Mouse (Mus musculus) myocyte (in vitro differentiated cells): ENCODE data around the gene Ppp1r13b. TPM values are rescaled to one million over a fixed set of nuclear protein-coding genes. Genes with fewer than 3 reads are reported as not detected.

ENCODE experiments used
- H3K27me3 ChIP-seq: one replicate; pipeline ENCODE4 v1.6.1; 2011; ENCODE audit not compliant: control insufficient read depth, insufficient read depth, insufficient read length
- H3K36me3 ChIP-seq: one replicate; pipeline ENCODE4 v1.6.1; 2011; ENCODE audit not compliant: control insufficient read depth, insufficient read depth
- H3K4me2 ChIP-seq: one replicate; pipeline ENCODE4 v1.6.1; 2011; ENCODE audit warnings: low read depth, control low read depth
- H3K4me3 ChIP-seq: one replicate; pipeline ENCODE4 v1.5.1; 2011; ENCODE audit warnings: mild to moderate bottlenecking, control low read depth, moderate library complexity
- H3K79me2 ChIP-seq: one replicate; pipeline ENCODE4 v1.6.1; 2011; ENCODE audit not compliant: control insufficient read depth, insufficient read depth
- H3ac ChIP-seq: one replicate; pipeline ENCODE4 v1.6.1; 2011; ENCODE audit not compliant: control insufficient read depth, insufficient read length
- CEBPB ChIP-seq: IDR thresholded peaks from 2 replicates; pipeline ENCODE4 v1.6.1; 2011; ENCODE audit warnings: mild to moderate bottlenecking, moderate library complexity; ENCODE audit not compliant: poor library complexity, insufficient read depth, severe bottlenecking
- E2F4 ChIP-seq: IDR thresholded peaks from one replicate; pipeline ENCODE4 v1.6.1; 2011; ENCODE audit warnings: mild to moderate bottlenecking, control low read depth, moderate library complexity; ENCODE audit not compliant: insufficient read depth
- MAX ChIP-seq: IDR thresholded peaks from one replicate; pipeline ENCODE4 v1.6.1; 2011; ENCODE audit warnings: low read depth, mild to moderate bottlenecking, control low read depth
- MYOD1 ChIP-seq, 3 experiments: IDR thresholded peaks; one replicate each; pipeline ENCODE4 v1.6.1; 2011; ENCODE audit warnings: control low read depth in 2 of 3, low read depth in 2 of 3, mild to moderate bottlenecking in 2 of 3, moderate library complexity in 1 of 3; ENCODE audit not compliant: insufficient read length in 2 of 3, control insufficient read depth in 1 of 3
- MYOG ChIP-seq, 3 experiments: IDR thresholded peaks; one replicate each; pipeline ENCODE4 v1.6.1; 2011; ENCODE audit warnings: control low read depth in 2 of 3, low read depth in 2 of 3, mild to moderate bottlenecking in 2 of 3; ENCODE audit not compliant: insufficient read length in 2 of 3, control insufficient read depth in 1 of 3, insufficient read depth in 1 of 3
- POLR2A ChIP-seq: IDR thresholded peaks from one replicate; pipeline ENCODE4 v1.6.1; 2011; ENCODE audit warnings: low read depth, mild to moderate bottlenecking, control low read depth, moderate library complexity; ENCODE audit not compliant: insufficient read length
- POLR2AphosphoS2 ChIP-seq: IDR thresholded peaks from one replicate; pipeline ENCODE4 v1.6.1; 2011; ENCODE audit warnings: low read depth, control low read depth; ENCODE audit not compliant: insufficient read length
- REST ChIP-seq: IDR thresholded peaks from one replicate; pipeline ENCODE4 v1.6.1; 2011; ENCODE audit warnings: mild to moderate bottlenecking, control low read depth, moderate library complexity; ENCODE audit not compliant: insufficient read depth, insufficient read length
- SRF ChIP-seq: IDR thresholded peaks from one replicate; pipeline ENCODE4 v1.6.1; 2011; ENCODE audit warnings: low read depth; ENCODE audit not compliant: control insufficient read depth, insufficient read length
- TCF12 ChIP-seq: IDR thresholded peaks from one replicate; pipeline ENCODE4 v1.6.1; 2011; ENCODE audit warnings: mild to moderate bottlenecking, control low read depth; ENCODE audit not compliant: poor library complexity, insufficient read depth, severe bottlenecking
- TCF3 ChIP-seq: IDR thresholded peaks from one replicate; pipeline ENCODE4 v1.6.1; 2011; ENCODE audit warnings: low read depth, control low read depth; ENCODE audit not compliant: insufficient read length
- USF1 ChIP-seq: IDR thresholded peaks from one replicate; pipeline ENCODE4 v1.6.1; 2011; ENCODE audit warnings: low read depth, mild to moderate bottlenecking, control low read depth, moderate library complexity
- polyA plus RNA-seq: library from polyadenylated mRNA; unstranded; fragments of >200 nt; fragmentation: generic; extraction: Trizol; gene quantifications from one replicate; pipeline ENCODE4 v1.2.1, GENCODE M21; 2012; ENCODE audit warnings: missing spikeins

The Ppp1r13b gene
- polyA plus RNA-seq, 1 experiment, result 7.4 TPM

DNA sequence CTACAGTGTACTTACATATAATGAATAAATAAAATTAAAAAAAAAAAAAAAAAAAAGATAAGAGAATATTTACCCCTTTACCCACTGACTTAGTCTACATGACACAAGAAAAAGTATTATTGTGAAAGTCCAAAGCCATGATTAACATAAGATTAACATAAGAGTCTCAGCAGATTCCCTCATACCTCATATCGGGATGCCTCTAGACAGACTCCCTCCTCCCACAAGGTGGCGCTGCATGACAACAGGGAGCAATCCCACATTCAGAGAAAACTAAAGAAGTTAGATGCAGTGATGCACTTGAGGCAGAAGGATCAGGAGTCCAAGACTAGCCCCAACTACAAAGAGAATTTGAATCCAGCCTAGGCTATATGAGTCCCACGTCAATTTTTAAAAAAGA is 29.7 kb downstream of the Ppp1r13b start:
- Histone ChIP-seq H3K79me2 (no peaks in the 10 kb centered on the region), H3ac (no peak overlapping the region), H3K27me3 (no peaks in the 10 kb centered on the region), H3K36me3 (no peaks in the 10 kb centered on the region), H3K4me3 (no peak overlapping the region), H3K4me2 (no peak overlapping the region)
- TF ChIP-seq MAX (no peak), USF1 (no peak), CEBPB (no peak), MYOD1 (IDR thresholded peaks at IDR 0.05; ENCODE audit: control insufficient read depth in 1 of 3, insufficient read length in 2 of 3, low read depth in 2 of 3) (no peak), MYOG (IDR thresholded peaks at IDR 0.05; ENCODE audit: control insufficient read depth in 1 of 3, insufficient read depth in 1 of 3, insufficient read length in 2 of 3, low read depth in 2 of 3) (no peak), POLR2A (no peak), E2F4 (no peak), REST (no peak)

DNA sequence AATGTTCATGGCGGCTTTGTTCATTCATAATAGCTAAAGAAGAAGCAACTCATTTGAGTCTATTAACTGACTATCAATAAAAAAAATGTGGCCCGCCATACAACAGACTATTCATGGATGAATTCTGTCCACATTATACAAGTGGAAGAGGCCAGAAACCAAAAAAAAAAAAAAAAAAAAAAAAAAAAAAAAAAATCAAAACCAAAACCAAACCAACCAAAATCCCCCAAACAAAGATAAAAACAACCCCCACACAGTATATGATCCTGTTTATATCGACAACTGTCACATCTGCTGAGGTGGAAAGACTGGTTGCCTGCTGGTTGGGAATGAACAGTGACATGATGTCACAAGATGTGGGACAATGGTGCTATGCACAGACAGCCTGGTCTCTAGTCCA is 32.4 kb downstream of the Ppp1r13b start:
- Histone ChIP-seq H3K4me2 (no peak overlapping the region), H3ac (no peak overlapping the region), H3K27me3 (no peaks in the 10 kb centered on the region), H3K4me3 (no peak overlapping the region), H3K36me3 (no peaks in the 10 kb centered on the region), H3K79me2 (no peaks in the 10 kb centered on the region)
- TF ChIP-seq TCF3, result no peak
- TF ChIP-seq SRF, result no peak
- no peak for TF ChIP-seq E2F4
- TF ChIP-seq REST, result no peak
- no peak for TF ChIP-seq POLR2A
- no peak for TF ChIP-seq CEBPB
- TF ChIP-seq MYOD1 (IDR thresholded peaks at IDR 0.05; ENCODE audit: control insufficient read depth in 1 of 3, insufficient read length in 2 of 3, low read depth in 2 of 3), result no peak
- no peak for TF ChIP-seq MAX
- TF ChIP-seq MYOG (IDR thresholded peaks at IDR 0.05; ENCODE audit: control insufficient read depth in 1 of 3, insufficient read depth in 1 of 3, insufficient read length in 2 of 3, low read depth in 2 of 3), result no peak
- no peak for TF ChIP-seq TCF12
- TF ChIP-seq POLR2AphosphoS2, result no peak
- TF ChIP-seq USF1, result no peak

DNA sequence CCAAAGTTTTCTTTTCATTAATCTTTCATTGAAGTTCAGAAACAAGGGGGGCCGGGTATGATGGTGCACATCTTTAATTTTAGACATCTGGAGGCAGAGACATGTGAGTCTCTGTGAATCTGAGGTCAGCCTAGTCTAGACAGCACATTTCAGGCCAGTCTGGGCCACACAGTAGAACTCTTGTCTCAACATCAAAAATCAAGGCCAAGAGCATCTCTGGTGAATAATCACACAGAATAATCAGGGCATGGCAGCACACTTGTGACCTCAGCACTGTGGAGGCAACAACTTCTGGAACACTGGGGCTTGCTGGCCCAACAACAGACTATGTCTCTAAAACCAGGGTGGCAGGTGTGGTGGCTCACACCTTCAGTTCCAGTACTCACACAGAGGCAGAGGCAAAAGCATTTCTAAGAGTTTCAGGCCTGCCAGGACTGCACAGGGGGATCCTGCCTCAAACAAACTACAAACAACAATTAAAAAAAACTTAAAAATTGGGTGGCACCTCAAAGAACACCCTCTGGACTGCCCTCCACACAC is 33.2 kb downstream of the Ppp1r13b start:
- no peaks in the 10 kb centered on the region for H3K27me3 ChIP-seq
- no peak for TF ChIP-seq TCF3
- TF ChIP-seq TCF12, result no peak
- TF ChIP-seq MAX, result no peak
- H3K4me2 ChIP-seq, result no peak overlapping the region
- no peaks in the 10 kb centered on the region for H3K36me3 ChIP-seq
- no peak overlapping the region for H3K4me3 ChIP-seq
- no peak overlapping the region for H3ac ChIP-seq
- no peaks in the 10 kb centered on the region for H3K79me2 ChIP-seq

DNA sequence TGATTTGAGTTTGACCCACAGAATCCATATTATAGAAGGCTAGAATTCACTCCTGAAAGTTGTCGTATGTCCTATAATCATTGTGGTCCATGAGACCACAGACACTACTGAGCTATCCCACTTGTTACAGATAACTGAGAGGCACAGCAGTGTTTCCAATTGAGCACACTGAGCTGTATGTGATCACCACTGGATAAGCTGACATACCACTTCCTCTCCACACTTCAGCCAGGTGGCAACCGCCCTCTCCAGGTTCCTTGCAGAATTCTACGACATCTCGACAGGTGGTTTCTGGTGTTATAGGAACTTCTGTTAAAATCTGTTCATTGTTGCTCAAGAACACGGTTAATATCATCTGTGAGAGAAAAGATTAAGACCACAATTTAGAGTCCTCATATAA is 35.8 kb downstream of the Ppp1r13b start:
- Histone ChIP-seq H3K36me3 (no peaks in the 10 kb centered on the region), H3K79me2 (no peaks in the 10 kb centered on the region), H3ac (no peak overlapping the region), H3K4me2 (no peak overlapping the region), H3K4me3 (no peak overlapping the region), H3K27me3 (no peaks in the 10 kb centered on the region)
- TF ChIP-seq E2F4 (no peak), USF1 (no peak), TCF12 (no peak)

DNA sequence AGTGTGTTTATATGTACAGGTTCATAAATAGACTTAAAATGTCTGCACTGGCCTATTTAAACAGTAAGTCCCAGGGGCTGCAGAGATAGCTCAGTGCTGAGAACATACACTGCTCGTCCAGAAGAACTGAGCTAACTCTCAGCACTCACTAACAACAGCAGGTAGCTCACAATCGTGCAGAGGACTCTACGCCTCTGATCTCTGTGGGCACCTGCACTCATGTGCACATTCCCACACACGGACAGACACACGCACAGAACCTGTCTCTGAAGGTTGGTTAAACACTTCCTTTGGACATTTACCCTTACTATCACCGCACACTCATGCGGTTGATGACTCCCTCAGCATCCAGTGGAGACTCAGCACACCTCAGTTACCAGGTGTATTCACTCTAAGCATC is 37.1 kb downstream of the Ppp1r13b start:
- no peak overlapping the region for H3K4me2 ChIP-seq
- peaks cover under 1% of the 10 kb centered on the region for H3K36me3 ChIP-seq
- no peak for TF ChIP-seq MYOG (IDR thresholded peaks at IDR 0.05; ENCODE audit: control insufficient read depth in 1 of 3, insufficient read depth in 1 of 3, insufficient read length in 2 of 3, low read depth in 2 of 3)
- no peak for TF ChIP-seq REST
- TF ChIP-seq SRF, result no peak
- TF ChIP-seq E2F4, result no peak
- no peak for TF ChIP-seq CEBPB
- no peak for TF ChIP-seq POLR2AphosphoS2
- TF ChIP-seq TCF3, result no peak
- TF ChIP-seq MAX, result no peak
- TF ChIP-seq MYOD1 (IDR thresholded peaks at IDR 0.05; ENCODE audit: control insufficient read depth in 1 of 3, insufficient read length in 2 of 3, low read depth in 2 of 3), result no peak
- no peak for TF ChIP-seq TCF12
- no peak for TF ChIP-seq POLR2A
- TF ChIP-seq USF1, result no peak

More for the DNA sequence above, 37.1 kb downstream of the Ppp1r13b start:
- no peaks in the 10 kb centered on the region for H3K79me2 ChIP-seq
- H3K27me3 ChIP-seq, result no peaks in the 10 kb centered on the region
- no peak overlapping the region for H3K4me3 ChIP-seq
- no peak overlapping the region for H3ac ChIP-seq
